Mouse (Mus musculus) intestine, postnatal 0 days (tissue): ENCODE data around the gene Calm1. TPM values are rescaled to one million over a fixed set of nuclear protein-coding genes. Genes with fewer than 3 reads are reported as not detected.

Source experiments
- ATAC-seq: fragments of 200-750 bp; cut with Nextera tagmentation; 2 replicates; pipeline ENCODE4 v1.8.0; 2017; ENCODE audit warnings: mild to moderate bottlenecking, moderate TSS enrichment, moderate library complexity
- H3K27ac ChIP-seq: fragments of 300-500 bp; sonication (generic); 2 replicates; pipeline ENCODE4 v1.5.1; 2014; ENCODE audit warnings: mild to moderate bottlenecking, low read depth, low read length, moderate library complexity
- H3K27me3 ChIP-seq: fragments of 300-500 bp; sonication (generic); replicated peaks from 2 replicates; pipeline ENCODE4 v1.6.1; 2014; ENCODE audit warnings: low read length, mixed read lengths; ENCODE audit not compliant: control insufficient read depth, insufficient read depth
- H3K36me3 ChIP-seq: fragments of 300-500 bp; sonication (generic); 2 replicates; pipeline ENCODE4 v1.6.1; 2014; ENCODE audit warnings: mild to moderate bottlenecking, moderate library complexity; ENCODE audit not compliant: control insufficient read depth, insufficient read depth
- H3K4me1 ChIP-seq: fragments of 300-500 bp; sonication (generic); replicated peaks from 2 replicates; pipeline ENCODE4 v1.6.1; 2014; ENCODE audit warnings: antibody characterized with exemption, low read length, mixed read lengths; ENCODE audit not compliant: control insufficient read depth, insufficient read depth
- H3K4me2 ChIP-seq: fragments of 300-500 bp; sonication (generic); replicated peaks from 2 replicates; pipeline ENCODE4 v1.6.1; 2014; ENCODE audit warnings: low read depth, mild to moderate bottlenecking, moderate library complexity
- H3K4me3 ChIP-seq: fragments of 300-500 bp; sonication (generic); 2 replicates; pipeline ENCODE4 v1.5.1; 2014; ENCODE audit warnings: low read depth, low read length
- H3K9ac ChIP-seq: fragments of 300-500 bp; sonication (generic); 2 replicates; pipeline ENCODE4 v1.6.1; 2014; ENCODE audit warnings: mild to moderate bottlenecking, low read depth, low read length
- H3K9me3 ChIP-seq: fragments of 300-500 bp; sonication (generic); 2 replicates; pipeline ENCODE4 v1.6.1; 2016; ENCODE audit warnings: mixed run types; ENCODE audit not compliant: control insufficient read depth
- CTCF ChIP-seq: sonication (generic); IDR thresholded peaks from 2 replicates; pipeline ENCODE4 v1.5.1; 2016; ENCODE audit warnings: low read depth, mild to moderate bottlenecking, control low read depth, antibody characterized with exemption, moderate library complexity
- WGBS: fragments of 180-500 bp; shearing (Covaris S2); extraction: QIAGEN DNeasy Blood & Tissue Kit; methylation state at CpG from one replicate; pipeline ENCODE4 v1.1.7; 2014; 5-methylcytosine and 5-hydroxymethylcytosine counted together
- polyA plus RNA-seq: library from polyadenylated mRNA; unstranded; fragments of >200 nt; fragmentation: Nextera tagmentation; extraction: Ambion mirVana; gene quantifications from 2 replicates; pipeline ENCODE4 v1.2.1, GENCODE M21; 2015

The Calm1 gene
- polyA plus RNA-seq, 1 experiment from 2014 or later = 3,331 TPM

DNA sequence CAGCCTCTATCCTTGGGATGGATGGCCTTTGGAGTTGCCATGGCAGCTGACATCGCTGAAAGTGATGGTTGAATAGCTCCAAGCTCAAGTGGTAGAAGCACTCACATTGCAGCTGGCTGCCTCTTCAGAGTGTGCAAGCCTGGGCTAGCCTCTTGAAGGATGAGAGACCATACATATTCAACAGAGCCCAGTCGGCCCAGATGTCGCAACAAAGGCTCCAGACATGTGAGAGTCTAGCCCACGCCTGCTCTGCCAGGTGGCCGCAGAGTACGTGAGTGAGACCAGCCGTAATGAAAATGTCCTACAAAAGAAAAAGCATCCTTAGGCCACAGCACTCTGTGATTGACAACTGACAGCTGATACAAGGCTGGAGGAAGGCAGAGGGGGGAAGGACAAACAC lies 40.2 kb downstream of the Calm1 start:
- Histone ChIP-seq H3K9me3 (no peaks in the 10 kb centered on the region), H3K36me3 (no peaks in the 10 kb centered on the region), H3K27ac (no peak overlapping the region), H3K9ac (no peak overlapping the region), H3K27me3 (no peaks in the 10 kb centered on the region), H3K4me1 (no peaks in the 10 kb centered on the region), H3K4me2 (no peak overlapping the region), H3K4me3 (no peak overlapping the region)
- WGBS = 85% methylated on average over 7 of the region's 7 CpGs
- no peak for TF ChIP-seq CTCF
- ATAC-seq = no peak

DNA sequence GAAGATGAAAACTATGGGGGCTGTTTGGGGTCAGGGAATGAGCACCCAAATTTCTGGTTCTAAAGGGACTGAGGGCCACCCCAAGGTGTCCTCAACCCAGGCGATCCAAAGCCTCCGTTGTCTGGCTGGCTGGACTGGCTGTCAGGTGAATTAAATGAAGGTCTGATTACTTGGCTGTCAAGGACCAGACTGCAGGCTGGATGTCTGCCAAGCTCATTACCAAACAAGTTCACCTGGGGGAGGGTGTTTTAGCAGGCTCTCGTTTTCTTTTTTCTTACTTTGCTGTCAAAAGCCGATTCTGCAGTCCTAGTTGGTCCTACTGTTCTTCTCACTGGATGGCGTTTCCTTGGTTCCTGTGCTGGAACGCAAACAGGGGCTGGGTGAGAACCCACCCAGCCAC lies 40.6 kb downstream of the Calm1 start:
- TF ChIP-seq CTCF = no peak
- Histone ChIP-seq H3K4me1 (no peaks in the 10 kb centered on the region), H3K27ac (no peak overlapping the region), H3K36me3 (no peaks in the 10 kb centered on the region), H3K4me3 (no peak overlapping the region), H3K9ac (no peak overlapping the region), H3K27me3 (no peaks in the 10 kb centered on the region), H3K4me2 (no peak overlapping the region), H3K9me3 (no peaks in the 10 kb centered on the region)
- 58% methylated on average over 6 of the region's 6 CpGs for WGBS
- no peak for ATAC-seq

DNA sequence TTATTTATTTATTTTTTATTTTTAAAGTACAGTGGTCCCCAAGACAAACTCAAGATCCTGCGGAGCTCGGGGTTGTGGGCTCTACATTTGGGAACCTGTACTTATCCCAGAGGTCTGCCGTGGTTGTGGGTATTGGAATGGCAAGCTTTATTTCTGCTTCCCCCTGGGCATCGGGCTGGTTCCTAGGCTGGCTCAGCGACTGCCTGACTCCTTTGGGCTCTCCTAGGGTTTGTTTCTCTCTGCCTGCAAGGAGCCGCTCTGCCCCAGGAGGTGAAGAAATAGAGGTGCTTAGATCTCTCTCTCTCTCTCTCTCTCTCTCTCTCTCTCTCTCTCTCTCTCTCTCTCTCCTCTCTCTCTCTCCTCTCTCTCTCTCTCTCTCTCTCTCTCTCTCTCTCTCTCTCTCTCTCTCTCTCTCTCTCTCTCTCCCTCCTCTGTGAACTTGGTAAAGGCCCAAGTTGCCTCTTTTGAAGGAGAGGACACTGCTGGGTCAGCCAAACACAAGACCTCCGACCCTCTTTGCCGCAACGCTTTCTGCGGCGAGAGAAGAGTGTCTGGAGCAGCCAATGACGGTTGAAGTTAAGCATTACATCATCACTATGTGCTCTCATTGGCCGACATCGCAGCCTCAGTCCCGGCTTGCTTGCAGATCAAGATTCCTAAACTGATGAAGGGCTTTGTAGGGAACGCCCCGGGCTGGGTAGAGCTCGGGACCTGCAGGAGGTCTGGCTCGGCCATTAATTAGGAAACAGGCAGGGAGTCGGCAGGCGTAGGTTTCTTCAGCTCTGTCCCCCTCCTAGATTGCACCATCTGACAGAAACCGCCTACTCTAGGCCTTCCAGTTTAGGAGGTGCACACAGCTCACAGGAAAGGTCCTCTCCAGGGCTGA lies 42.9 kb downstream of the Calm1 start:
- Histone ChIP-seq H3K27ac (no peak overlapping the region), H3K9me3 (no peaks in the 10 kb centered on the region), H3K4me3 (no peak overlapping the region), H3K4me2 (peak overlapping the region; percentile 48), H3K9ac (no peak overlapping the region), H3K4me1 (no peaks in the 10 kb centered on the region), H3K27me3 (no peaks in the 10 kb centered on the region), H3K36me3 (no peaks in the 10 kb centered on the region)
- ATAC-seq = peak; percentile 55
- TF ChIP-seq CTCF = 0 out of 2 replicates have a peak, but pooled peaks have one; percentile 5
- WGBS = 15% methylated on average over 22 of the region's 22 CpGs

DNA sequence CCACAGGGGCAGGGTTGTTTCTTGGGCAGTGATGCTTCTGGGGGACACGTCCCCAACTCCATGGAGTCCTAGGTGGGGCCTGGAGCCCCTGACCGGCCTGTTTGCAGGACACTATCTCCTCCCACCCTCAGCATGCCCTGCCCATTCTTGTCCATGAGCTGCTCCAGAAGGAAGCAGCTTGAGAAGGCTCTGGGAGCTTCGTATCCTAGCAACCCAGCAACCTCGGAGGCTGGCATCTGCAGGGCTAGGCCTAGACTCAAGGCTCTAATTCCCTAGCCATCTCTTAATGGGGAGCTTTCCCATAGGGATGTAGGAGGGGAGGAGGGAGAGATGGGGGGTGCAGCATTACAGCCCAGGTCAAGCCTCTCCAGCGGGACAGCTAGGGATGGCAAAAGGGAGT lies 45.3 kb downstream of the Calm1 start:
- Histone ChIP-seq H3K9me3 (no peaks in the 10 kb centered on the region), H3K4me2 (no peak overlapping the region), H3K27me3 (no peaks in the 10 kb centered on the region), H3K4me1 (no peaks in the 10 kb centered on the region), H3K4me3 (no peak overlapping the region), H3K36me3 (no peaks in the 10 kb centered on the region), H3K27ac (no peak overlapping the region), H3K9ac (no peak overlapping the region)
- no peak for TF ChIP-seq CTCF
- ATAC-seq = no peak
- 51% methylated on average over 5 of the region's 5 CpGs for WGBS

DNA sequence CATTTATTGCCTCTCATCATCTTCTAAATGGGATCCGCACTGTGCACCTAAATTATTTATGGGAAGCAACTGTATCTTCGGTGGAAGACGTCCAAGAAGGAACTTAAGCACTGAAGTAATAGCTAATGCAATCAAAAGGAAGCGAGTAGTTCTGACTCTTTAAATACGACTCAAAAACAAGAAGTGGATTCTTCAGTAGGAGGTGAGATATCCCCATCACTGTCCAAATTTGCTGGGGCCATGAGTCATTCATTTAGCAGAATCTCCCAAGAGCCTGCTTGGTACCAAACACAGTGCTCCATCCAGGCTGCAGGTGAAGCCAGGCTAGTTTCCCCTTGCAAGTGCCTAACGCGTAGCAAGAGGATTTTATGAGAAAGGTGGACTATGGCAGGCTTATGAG lies 49.9 kb downstream of the Calm1 start:
- WGBS = 84% methylated on average over 7 of the region's 7 CpGs
- H3K27ac ChIP-seq = no peak overlapping the region
- H3K4me3 ChIP-seq = no peak overlapping the region
- H3K4me1 ChIP-seq = no peaks in the 10 kb centered on the region
- no peak overlapping the region for H3K9ac ChIP-seq
- no peak for TF ChIP-seq CTCF
- H3K27me3 ChIP-seq = no peaks in the 10 kb centered on the region
- H3K9me3 ChIP-seq = no peaks in the 10 kb centered on the region
- H3K36me3 ChIP-seq = no peaks in the 10 kb centered on the region
- H3K4me2 ChIP-seq = no peak overlapping the region
- no peak for ATAC-seq

DNA sequence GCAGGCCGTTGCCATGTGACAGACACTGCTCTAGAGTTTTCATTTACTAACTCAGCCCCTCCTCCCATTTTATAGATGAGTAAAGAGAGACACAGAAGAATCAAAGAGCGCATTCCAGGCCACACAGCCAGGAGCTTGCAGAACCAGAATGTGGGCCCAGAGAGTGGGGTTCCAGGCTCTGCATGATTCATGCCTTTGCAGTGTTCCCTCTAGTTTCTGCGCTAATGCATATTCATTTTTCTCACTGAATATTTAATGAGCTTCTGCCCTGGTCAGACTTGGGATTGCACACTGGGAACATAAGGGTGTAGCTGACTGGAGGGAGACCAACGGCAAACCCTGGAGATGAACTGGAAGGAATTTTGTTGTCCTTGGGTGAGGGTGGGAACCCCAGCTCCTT lies 55.2 kb downstream of the Calm1 start:
- ATAC-seq = no peak
- Histone ChIP-seq H3K9ac (no peak overlapping the region), H3K4me1 (no peaks in the 10 kb centered on the region), H3K27me3 (no peaks in the 10 kb centered on the region), H3K4me2 (no peak overlapping the region), H3K36me3 (no peaks in the 10 kb centered on the region), H3K4me3 (no peak overlapping the region), H3K27ac (no peak overlapping the region), H3K9me3 (no peaks in the 10 kb centered on the region)
- 85% methylated on average over 4 of the region's 4 CpGs for WGBS
- TF ChIP-seq CTCF = no peak
